Mouse (Mus musculus) stomach, embryonic 16.5 days (tissue): Measurements from ENCODE around the gene Smad1. TPM values are rescaled to one million over a fixed set of nuclear protein-coding genes. Genes with fewer than 3 reads are reported as not detected.

ENCODE experiments used
- ATAC-seq: fragments of 200-750 bp; cut with Nextera tagmentation; 2 replicates; pipeline ENCODE4 v1.8.0; 2017; ENCODE audit warnings: moderate number of reproducible peaks, moderate TSS enrichment; ENCODE audit not compliant: insufficient read depth, low FRiP score
- H3K27ac ChIP-seq: fragments of 300-500 bp; sonication (generic); 2 replicates; pipeline ENCODE4 v1.5.1; 2014; ENCODE audit warnings: low read length
- H3K27me3 ChIP-seq: fragments of 300-500 bp; sonication (generic); 2 replicates; pipeline ENCODE4 v1.6.1; 2014; ENCODE audit warnings: low read length, control low read depth, mixed read lengths; ENCODE audit not compliant: control insufficient read depth, insufficient read depth
- H3K36me3 ChIP-seq: fragments of 300-500 bp; sonication (generic); 2 replicates; pipeline ENCODE4 v1.6.1; 2014; ENCODE audit warnings: low read length; ENCODE audit not compliant: control insufficient read depth, insufficient read depth
- H3K4me1 ChIP-seq: fragments of 300-500 bp; sonication (generic); 2 replicates; pipeline ENCODE4 v1.6.1; 2014; ENCODE audit warnings: low read length, control low read depth, mixed read lengths; ENCODE audit not compliant: control insufficient read depth, insufficient read depth
- H3K4me2 ChIP-seq: fragments of 300-500 bp; sonication (generic); 2 replicates; pipeline ENCODE4 v1.6.1; 2014; ENCODE audit warnings: low read depth, low read length, mixed read lengths
- H3K4me3 ChIP-seq: fragments of 300-500 bp; sonication (generic); replicated peaks from 2 replicates; pipeline ENCODE4 v1.5.1; 2014; ENCODE audit warnings: mild to moderate bottlenecking, low read length
- H3K9ac ChIP-seq: fragments of 300-500 bp; sonication (generic); 2 replicates; pipeline ENCODE4 v1.6.1; 2014; ENCODE audit warnings: low read length
- H3K9me3 ChIP-seq: fragments of 300-500 bp; sonication (generic); replicated peaks from 2 replicates; pipeline ENCODE4 v1.6.1; 2016; ENCODE audit warnings: low read length, control low read depth; ENCODE audit not compliant: control insufficient read depth
- WGBS: fragments of 180-500 bp; shearing (Covaris S2); extraction: QIAGEN DNeasy Blood & Tissue Kit; methylation state at CpG from one replicate; pipeline ENCODE4 v1.1.7; 2014; 5-methylcytosine and 5-hydroxymethylcytosine counted together
- polyA plus RNA-seq: library from polyadenylated mRNA; unstranded; fragments of >200 nt; fragmentation: Nextera tagmentation; extraction: Ambion mirVana; gene quantifications from 2 replicates; pipeline ENCODE4 v1.2.1, GENCODE M21; 2015

Gene Smad1
- polyA plus RNA-seq, 1 experiment from 2014 or later = 37.4 TPM

GRCm38 (mm10) chr8:79386831-79387230, 12.5 kb downstream of the Smad1 start:
- H3K4me3 ChIP-seq = no peak overlapping the region
- H3K27ac ChIP-seq = peak overlapping the region; percentile 28
- no peaks in the 10 kb centered on the region for H3K27me3 ChIP-seq
- no peaks in the 10 kb centered on the region for H3K36me3 ChIP-seq
- H3K4me1 ChIP-seq = peaks cover 25% of the 10 kb centered on the region
- no peak overlapping the region for H3K4me2 ChIP-seq
- no peak overlapping the region for H3K9ac ChIP-seq
- 70% methylated on average over 5 of the region's 5 CpGs for WGBS
- H3K9me3 ChIP-seq = no peaks in the 10 kb centered on the region
- ATAC-seq = peak; percentile 8; the same call in 1 of the 2 replicates

DNA sequence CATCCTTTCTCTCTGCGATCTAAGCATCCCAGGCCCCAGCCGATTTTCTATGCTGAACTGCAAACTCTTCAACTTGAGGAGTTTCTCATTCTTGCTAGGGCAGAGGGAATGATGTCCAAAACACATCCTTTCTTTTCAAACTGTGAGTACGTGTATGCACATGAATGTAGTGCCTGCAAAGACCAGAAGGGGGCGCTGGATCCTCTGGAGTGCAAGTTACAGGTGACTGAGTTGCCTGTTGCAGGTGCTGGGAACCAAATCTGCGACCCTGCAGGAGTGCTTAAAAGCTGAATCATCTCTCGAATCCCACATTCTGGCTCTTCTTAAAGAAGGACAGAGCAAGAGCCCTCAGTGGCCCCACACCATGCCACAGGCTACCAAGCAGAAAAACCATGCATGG, 13.0 kb downstream of the Smad1 start:
- no peaks in the 10 kb centered on the region for H3K9me3 ChIP-seq
- H3K27ac ChIP-seq = peak overlapping the region; percentile 28; the same call in 1 of the 2 replicates
- no peak overlapping the region for H3K4me2 ChIP-seq
- H3K9ac ChIP-seq = no peak overlapping the region
- ATAC-seq = no peak
- 73% methylated on average over 6 of the region's 6 CpGs for WGBS
- H3K4me1 ChIP-seq = peaks cover 25% of the 10 kb centered on the region
- H3K4me3 ChIP-seq = no peak overlapping the region
- H3K36me3 ChIP-seq = no peaks in the 10 kb centered on the region
- H3K27me3 ChIP-seq = no peaks in the 10 kb centered on the region

DNA sequence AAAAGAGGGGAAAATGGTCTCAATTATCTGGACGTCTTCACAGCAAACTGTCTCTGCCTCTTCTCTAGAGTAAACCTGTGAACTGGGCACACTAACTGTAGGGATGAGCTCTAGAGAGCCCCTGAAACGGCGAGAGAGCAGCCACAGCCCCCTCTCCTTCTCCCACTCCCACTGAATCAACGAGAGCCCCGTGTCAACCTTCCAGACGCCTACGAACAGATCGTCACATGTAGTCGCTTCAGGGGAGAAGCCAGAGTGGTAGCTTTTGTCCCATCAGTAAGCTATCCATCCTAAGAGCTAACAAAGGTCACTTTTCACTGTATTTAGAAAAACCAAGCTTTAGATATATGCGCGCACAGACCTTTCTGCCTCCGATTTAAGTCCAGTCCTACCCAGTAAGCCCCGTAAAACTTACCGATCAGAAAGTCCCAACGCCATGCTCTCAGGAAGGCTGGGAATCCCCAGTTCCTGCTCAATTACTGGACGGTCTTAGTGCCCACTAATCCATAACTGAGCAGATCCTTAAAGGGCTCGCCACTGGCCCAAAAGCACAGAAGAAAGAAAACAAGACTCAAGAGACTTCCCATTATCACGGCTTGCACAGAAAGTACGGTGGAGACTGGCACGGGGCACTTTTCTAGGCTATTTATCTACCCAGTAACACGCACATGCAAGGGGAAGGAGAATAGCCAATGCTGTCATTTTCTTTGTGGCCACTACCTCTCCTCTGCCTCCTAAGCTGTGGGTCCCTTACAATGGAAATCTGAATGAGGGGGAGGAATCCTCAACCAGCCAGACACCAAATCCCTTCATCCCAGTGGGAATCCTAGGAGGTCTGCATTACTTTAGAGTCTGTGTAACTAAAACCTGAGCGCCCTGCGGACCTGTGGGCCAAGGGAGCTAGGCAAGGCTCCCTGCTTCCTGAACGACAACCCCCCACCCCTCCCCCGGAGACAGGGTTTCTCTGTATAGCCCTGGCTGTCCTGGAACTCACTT, 14.7 kb downstream of the Smad1 start:
- no peak overlapping the region for H3K4me3 ChIP-seq
- no peak for ATAC-seq
- H3K36me3 ChIP-seq = no peaks in the 10 kb centered on the region
- H3K9ac ChIP-seq = 0 out of 2 replicates have a peak overlapping the region, but pooled peaks have one; percentile 2
- H3K27ac ChIP-seq = no peak overlapping the region
- 0 out of 2 replicates have a peak overlapping the region, but pooled peaks have one; percentile 1 for H3K4me2 ChIP-seq
- no peaks in the 10 kb centered on the region for H3K9me3 ChIP-seq
- peaks cover 25% of the 10 kb centered on the region for H3K4me1 ChIP-seq
- H3K27me3 ChIP-seq = no peaks in the 10 kb centered on the region
- 42% methylated on average over 25 of the region's 25 CpGs for WGBS

DNA sequence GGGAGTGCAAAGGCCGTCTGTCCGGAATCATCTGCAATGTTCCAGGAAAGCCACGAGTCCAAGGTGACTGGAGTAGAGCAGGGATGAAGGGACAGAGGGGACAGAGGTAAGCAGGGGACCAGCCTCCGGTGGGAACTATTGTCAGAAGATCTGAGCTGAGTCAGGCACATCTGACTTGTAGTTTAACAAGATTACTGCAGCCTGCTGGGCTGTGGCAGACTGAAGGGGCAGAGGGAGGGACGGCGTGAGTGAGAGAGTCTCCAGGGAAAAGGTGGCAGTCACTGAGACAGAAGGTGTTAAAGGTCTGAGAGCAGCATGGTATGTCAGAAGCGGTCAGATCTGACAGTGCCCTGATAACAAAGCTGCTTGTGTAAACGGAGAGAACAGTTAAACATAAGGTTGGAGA, 16.5 kb downstream of the Smad1 start:
- H3K4me1 ChIP-seq = peaks cover 27% of the 10 kb centered on the region
- no peaks in the 10 kb centered on the region for H3K27me3 ChIP-seq
- 24% methylated on average over 8 of the region's 8 CpGs for WGBS
- H3K4me3 ChIP-seq = 0 out of 2 replicates have a peak overlapping the region, but pooled peaks have one; percentile 1
- no peaks in the 10 kb centered on the region for H3K9me3 ChIP-seq
- H3K4me2 ChIP-seq = no peak overlapping the region
- no peak; the same call in 1 of the 2 replicates for ATAC-seq
- no peak overlapping the region for H3K9ac ChIP-seq
- no peak overlapping the region for H3K27ac ChIP-seq
- no peaks in the 10 kb centered on the region for H3K36me3 ChIP-seq

- ATAC-seq = peak; percentile 69
- Histone ChIP-seq H3K9me3 (no peaks in the 10 kb centered on the region), H3K27me3 (no peaks in the 10 kb centered on the region), H3K4me3 (no peak overlapping the region), H3K9ac (no peak overlapping the region), H3K4me1 (peaks cover 25% of the 10 kb centered on the region; the same call in 1 of the 2 replicates), H3K36me3 (no peaks in the 10 kb centered on the region), H3K27ac (no peak overlapping the region), H3K4me2 (no peak overlapping the region)
- 53% methylated on average over 6 of the region's 6 CpGs for WGBS
These were observed 17.5 kb downstream of the Smad1 start for GRCm38 (mm10) chr8:79381771-79382170.

- peaks cover 23% of the 10 kb centered on the region; the same call in 1 of the 2 replicates for H3K4me1 ChIP-seq
- no peaks in the 10 kb centered on the region for H3K36me3 ChIP-seq
- ATAC-seq = no peak
- 73% methylated on average over 1 of the region's 1 CpGs for WGBS
- H3K9ac ChIP-seq = no peak overlapping the region
- H3K4me2 ChIP-seq = no peak overlapping the region
- no peak overlapping the region for H3K27ac ChIP-seq
- H3K9me3 ChIP-seq = no peaks in the 10 kb centered on the region
- H3K4me3 ChIP-seq = no peak overlapping the region
- H3K27me3 ChIP-seq = no peaks in the 10 kb centered on the region
These were observed 18.9 kb downstream of the Smad1 start for GRCm38 (mm10) chr8:79380386-79380785.

- H3K27ac ChIP-seq = no peak overlapping the region
- no peak overlapping the region for H3K9ac ChIP-seq
- ATAC-seq = no peak
- H3K4me1 ChIP-seq = peaks cover 24% of the 10 kb centered on the region
- no peak overlapping the region for H3K4me3 ChIP-seq
- 77% methylated on average over 14 of the region's 14 CpGs for WGBS
- H3K4me2 ChIP-seq = no peak overlapping the region
- no peaks in the 10 kb centered on the region for H3K27me3 ChIP-seq
- no peaks in the 10 kb centered on the region for H3K36me3 ChIP-seq
- no peaks in the 10 kb centered on the region for H3K9me3 ChIP-seq
These were observed 19.3 kb downstream of the Smad1 start for GRCm38 (mm10) chr8:79379971-79380370.

- H3K4me1 ChIP-seq = peaks cover 31% of the 10 kb centered on the region
- WGBS = 75% methylated on average over 9 of the region's 9 CpGs
- no peak overlapping the region for H3K4me3 ChIP-seq
- H3K27ac ChIP-seq = no peak overlapping the region
- H3K9me3 ChIP-seq = no peaks in the 10 kb centered on the region
- H3K9ac ChIP-seq = no peak overlapping the region
- H3K27me3 ChIP-seq = no peaks in the 10 kb centered on the region
- no peaks in the 10 kb centered on the region for H3K36me3 ChIP-seq
- ATAC-seq = no peak
- H3K4me2 ChIP-seq = no peak overlapping the region
These were observed 22.7 kb downstream of the Smad1 start for GRCm38 (mm10) chr8:79376648-79377047.

GRCm38 (mm10) chr8:79375775-79376123, 23.6 kb downstream of the Smad1 start:
- WGBS = 47% methylated on average over 5 of the region's 5 CpGs
- no peak overlapping the region for H3K4me3 ChIP-seq
- H3K27me3 ChIP-seq = no peaks in the 10 kb centered on the region
- no peak overlapping the region for H3K9ac ChIP-seq
- H3K9me3 ChIP-seq = no peaks in the 10 kb centered on the region
- ATAC-seq = no peak
- H3K4me1 ChIP-seq = peaks cover 39% of the 10 kb centered on the region
- H3K27ac ChIP-seq = no peak overlapping the region
- no peak overlapping the region for H3K4me2 ChIP-seq
- H3K36me3 ChIP-seq = no peaks in the 10 kb centered on the region
